Comparison of ENCODE assay signal across 8 mouse cellular contexts in the genomic region with DNA sequence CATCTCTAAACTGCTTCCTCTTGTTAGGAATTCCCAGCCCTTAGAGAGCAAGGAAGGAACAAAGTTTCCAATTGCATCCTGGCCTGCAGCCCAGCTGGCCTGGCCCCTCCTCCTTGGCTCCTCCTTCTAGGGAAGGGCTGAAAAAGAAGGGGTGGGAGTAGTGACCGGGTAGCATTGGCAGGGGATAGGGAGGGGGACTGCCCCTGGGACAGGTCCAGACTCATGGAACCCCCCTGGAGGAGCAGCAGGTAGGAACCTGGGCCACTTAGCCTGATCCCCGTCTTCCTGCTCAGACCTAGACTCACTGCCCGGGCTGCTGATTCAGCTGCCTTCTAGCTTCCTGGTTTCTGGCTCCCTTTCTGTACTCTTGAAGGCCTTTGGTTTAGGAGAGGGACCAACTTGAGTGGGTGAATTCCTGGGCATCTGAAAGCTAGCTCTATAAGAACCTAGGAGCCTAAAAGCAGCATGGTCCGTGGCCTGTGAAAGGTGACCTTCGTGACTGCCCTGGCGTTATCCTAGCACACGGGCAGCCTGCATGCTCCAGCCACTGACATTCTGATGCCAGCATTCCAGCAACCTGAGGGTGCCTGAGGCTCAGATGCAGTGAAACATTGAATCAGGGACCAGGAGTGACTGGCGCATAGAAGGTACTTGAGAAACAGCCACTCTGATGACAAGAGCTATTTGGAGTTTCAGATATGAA. TPM values are rescaled to one million over a fixed set of nuclear protein-coding genes. Genes with fewer than 3 reads are reported as not detected.
DNase-seq lines count a peak whose midpoint lies in the region; ATAC-seq and TF ChIP-seq lines count a peak whose summit lies in the region.

No protein-coding gene starts in this region.

- no peaks in the 10 kb centered on the region for H3K9me3 ChIP-seq in forebrain, embryonic 15.5 days
- no peaks in the 10 kb centered on the region for H3K9me3 ChIP-seq in limb, embryonic 14.5 days (ENCODE audit: control insufficient read depth, low read length)

- WGBS in forebrain, embryonic 15.5 days: 48% methylated on average over 8 of the region's 8 CpGs
- 42% methylated on average over 8 of the region's 8 CpGs for WGBS in limb, embryonic 14.5 days

- no peaks in the 10 kb centered on the region for H3K36me3 ChIP-seq in forebrain, embryonic 15.5 days
- no peaks in the 10 kb centered on the region for H3K36me3 ChIP-seq in limb, embryonic 14.5 days (ENCODE audit: control insufficient read depth, insufficient read depth, low read length)
- no peaks in the 10 kb centered on the region for H3K36me3 ChIP-seq in myocyte (ENCODE audit: control insufficient read depth, insufficient read depth)

- no peak for DNase-seq in Patski (ENCODE audit: low read depth, low spot score)
- peak; percentile 42 for DNase-seq in brain, adult 2 months (ENCODE audit: low read depth, low spot score)
- peak; percentile 78 for DNase-seq in limb, embryonic 14.5 days (ENCODE audit: low spot score)
- DNase-seq in thymus, postnatal 25 days: no peak

- H3K4me1 ChIP-seq in forebrain, embryonic 15.5 days: peaks cover 6% of the 10 kb centered on the region; the same call in 1 of the 2 replicates
- no peaks in the 10 kb centered on the region for H3K4me1 ChIP-seq in limb, embryonic 14.5 days (ENCODE audit: control insufficient read depth, insufficient read depth, low read length)

- TF ChIP-seq POLR2A in limb, embryonic 14.5 days (IDR thresholded peaks at IDR 0.05; ENCODE audit: borderline replicate concordance, extremely low read depth, insufficient read depth, insufficient read length): no peak
- peak; percentile 28 for TF ChIP-seq POLR2A in myocyte (IDR thresholded peaks at IDR 0.05; ENCODE audit: insufficient read length, low read depth)

- H3ac ChIP-seq in myocyte (ENCODE audit: control insufficient read depth, insufficient read length): no peak overlapping the region

- no peaks in the 10 kb centered on the region for H3K79me2 ChIP-seq in myocyte (ENCODE audit: control insufficient read depth, insufficient read depth)

- peak; percentile 76 for ATAC-seq in Patski
- peak; percentile 71 for ATAC-seq in forebrain, embryonic 15.5 days (replicated peaks)
- peak; percentile 36 to 57; a peak in 3 of 4 replicates for ATAC-seq in hematopoietic stem cell, adult 5-6 weeks (replicated peaks in 1 of 2; ENCODE audit: insufficient read depth in 1 of 2, low FRiP score in 2 of 2, low TSS enrichment in 1 of 2, low read depth in 1 of 2, poor library complexity in 2 of 2, severe bottlenecking in 2 of 2)
- peak; percentile 81 for ATAC-seq in limb, embryonic 14.5 days (ENCODE audit: low FRiP score, low read depth)
- ATAC-seq in monocyte, adult 5-6 weeks (replicated peaks; ENCODE audit: insufficient number of reproducible peaks, low FRiP score, low TSS enrichment, poor library complexity, severe bottlenecking): no peak; the same call in 1 of the 2 replicates

- in situ Hi-C loops in Patski (cut with MboI; ENCODE audit: low pct_unique_long_range_greater_than_20kb): no loop called here

- no peak overlapping the region for H3K9ac ChIP-seq in forebrain, embryonic 15.5 days (replicated peaks)
- no peak overlapping the region for H3K9ac ChIP-seq in limb, embryonic 14.5 days (ENCODE audit: low read depth, low read length, severe bottlenecking)

- H3K27me3 ChIP-seq in Patski (peaks cover 28% of the 10 kb centered on the region), myocyte (ENCODE audit: control insufficient read depth, insufficient read depth, insufficient read length) (no peaks in the 10 kb centered on the region)
- H3K27me3 ChIP-seq in forebrain, embryonic 15.5 days: 0 out of 2 replicates have a peak, but pooled peaks cover 6% of the 10 kb centered on the region
- H3K27me3 ChIP-seq in limb, embryonic 14.5 days (ENCODE audit: control insufficient read depth, insufficient read depth, low read length): no peaks in the 10 kb centered on the region

- POLR2A ChIA-PET in Patski (lab: Charles Lee): no interaction called here

- peak overlapping the region; percentile 14; the same call in 1 of the 2 replicates for H3K4me3 ChIP-seq in forebrain, embryonic 15.5 days
- peak overlapping the region; percentile 28 for H3K4me3 ChIP-seq in limb, embryonic 14.5 days (replicated peaks; ENCODE audit: low read length)
- peak overlapping the region; percentile 20 for H3K4me3 ChIP-seq in myocyte

- H3K4me2 ChIP-seq in forebrain, embryonic 15.5 days (replicated peaks): peak overlapping the region; percentile 31
- H3K4me2 ChIP-seq in limb, embryonic 14.5 days (replicated peaks; ENCODE audit: low read depth, low read length, severe bottlenecking): peak overlapping the region; percentile 42
- H3K4me2 ChIP-seq in myocyte (ENCODE audit: low read depth): peak overlapping the region; percentile 67

- H3K27ac ChIP-seq in forebrain, embryonic 15.5 days (replicated peaks): no peak overlapping the region
- H3K27ac ChIP-seq in limb, embryonic 14.5 days (replicated peaks; ENCODE audit: low read depth, low read length): no peak overlapping the region

- CTCF ChIA-PET in Patski (lab: Charles Lee): interaction anchor here (1.1 kb wide), 1 partner anchor 9 kb away, joined by 3 read pairs; no protein-coding TSS in a partner anchor

- no peak for TF ChIP-seq CTCF in Patski (IDR thresholded peaks at IDR 0.05)

TF ChIP-seq in myocyte, 11 proteins besides CTCF, POLR2A, EP300 and RAD21:
- no peak for TF ChIP-seq SRF (IDR thresholded peaks at IDR 0.05; ENCODE audit: control insufficient read depth, insufficient read length, low read depth)
- TF ChIP-seq POLR2AphosphoS2 (IDR thresholded peaks at IDR 0.05; ENCODE audit: insufficient read length, low read depth): no peak
- TF ChIP-seq MYOG (IDR thresholded peaks at IDR 0.05; ENCODE audit: control insufficient read depth in 1 of 3, insufficient read depth in 1 of 3, insufficient read length in 2 of 3, low read depth in 2 of 3): no peak
- TF ChIP-seq E2F4 (IDR thresholded peaks at IDR 0.05; ENCODE audit: insufficient read depth): no peak
- TF ChIP-seq MAX (IDR thresholded peaks at IDR 0.05; ENCODE audit: low read depth): no peak

RNA-seq across cellular contexts. Expression of a gene that starts 34.9 kb away (rescaled TPM):
- polyA plus RNA-seq in Patski (2021) (15.0 TPM), myocyte (2012; fragmentation: generic; extraction: Trizol) (11.2 TPM)
- polyA plus RNA-seq in forebrain, embryonic 15.5 days (2015; fragmentation: Nextera tagmentation; extraction: Ambion mirVana): 3.6 and 5.1 TPM in 2 replicates
- 4.5 and 5.4 TPM in 2 replicates for total RNA-seq in hematopoietic stem cell, adult 5-6 weeks (2017)
- 9.1 and 11.5 TPM in 2 replicates for polyA plus RNA-seq in limb, embryonic 14.5 days (2012; rRNA removed)
- polyA plus RNA-seq in limb, embryonic 14.5 days (2014; fragmentation: Nextera tagmentation; extraction: Ambion mirVana): 4.3 TPM in 2 replicates
- total RNA-seq in monocyte, adult 5-6 weeks (2017): 1.8 to 6.0 TPM (median 3.0 TPM) in 3 replicates

RNA-seq across cellular contexts. Expression of a gene that starts 53.8 kb away (rescaled TPM):
- polyA plus RNA-seq in Patski (2021) (86.3 TPM), myocyte (2012; fragmentation: generic; extraction: Trizol) (36.6 TPM)
- polyA plus RNA-seq in forebrain, embryonic 15.5 days (2015; fragmentation: Nextera tagmentation; extraction: Ambion mirVana): 33.7 and 38.2 TPM in 2 replicates
- 39.6 and 45.1 TPM in 2 replicates for total RNA-seq in hematopoietic stem cell, adult 5-6 weeks (2017)
- polyA plus RNA-seq in limb, embryonic 14.5 days (2012; rRNA removed): 48.2 and 56.7 TPM in 2 replicates
- polyA plus RNA-seq in limb, embryonic 14.5 days (2014; fragmentation: Nextera tagmentation; extraction: Ambion mirVana): 24.9 and 41.3 TPM in 2 replicates
- total RNA-seq in monocyte, adult 5-6 weeks (2017): 36.0 to 60.8 TPM (median 38.0 TPM) in 3 replicates

Comparison
In these comparisons a context has a peak if more than half of its experiments do, and no peak if none do; other contexts are left out.
1. DNase-seq: peak in brain, adult 2 months (single experiment) and limb, embryonic 14.5 days (single experiment); none in Patski (single experiment) and thymus, postnatal 25 days (single experiment).
2. Peak in every context shown above with its lines, with median percentiles within 50 percentile points of each other: H3K4me2 ChIP-seq and H3K4me3 ChIP-seq.